Mouse (Mus musculus) heart, embryonic 10.5 days (tissue): ENCODE measurements around the gene Dlgap4. TPM values are rescaled to one million over a fixed set of nuclear protein-coding genes. Genes with fewer than 3 reads are reported as not detected.

Source experiments
- DNase-seq: peaks from one replicate; pipeline ENCODE4 v3.0.0-alpha.2; 2017; ENCODE audit warnings: low spot score
- H3K27ac ChIP-seq: fragments of 300-500 bp; sonication (generic); 2 replicates; pipeline ENCODE4 v1.5.1; 2016; ENCODE audit warnings: mild to moderate bottlenecking
- H3K27me3 ChIP-seq: fragments of 300-500 bp; sonication (generic); 2 replicates; pipeline ENCODE4 v1.6.1; 2016; ENCODE audit warnings: mild to moderate bottlenecking; ENCODE audit not compliant: poor library complexity, insufficient read depth, severe bottlenecking
- H3K36me3 ChIP-seq: fragments of 300-500 bp; sonication (generic); 2 replicates; pipeline ENCODE4 v1.6.1; 2016; ENCODE audit warnings: mild to moderate bottlenecking, moderate library complexity
- H3K4me1 ChIP-seq: fragments of 300-500 bp; sonication (generic); 2 replicates; pipeline ENCODE4 v1.6.1; 2016; ENCODE audit warnings: mild to moderate bottlenecking
- H3K4me3 ChIP-seq: fragments of 300-500 bp; sonication (generic); 2 replicates; pipeline ENCODE4 v1.5.1; 2016; ENCODE audit warnings: mild to moderate bottlenecking, moderate library complexity
- H3K9me3 ChIP-seq: fragments of 300-500 bp; sonication (generic); 2 replicates; pipeline ENCODE4 v1.6.1; 2016; ENCODE audit warnings: mild to moderate bottlenecking, moderate library complexity
- WGBS: fragments of 180-500 bp; shearing (Covaris S2); methylation state at CpG from one replicate; pipeline ENCODE4 v1.1.7; 2016; 5-methylcytosine and 5-hydroxymethylcytosine counted together
- polyA plus RNA-seq: library from polyadenylated mRNA; unstranded; fragments of >200 nt; fragmentation: Nextera tagmentation; extraction: Ambion mirVana; gene quantifications from 2 replicates; pipeline ENCODE4 v1.2.1, GENCODE M21; 2016

The Dlgap4 gene
- polyA plus RNA-seq, 1 experiment from 2014 or later = 95.7 TPM

GRCm38 (mm10) chr2:156648042-156648441 is 34.5 kb downstream of the Dlgap4 start:
- Histone ChIP-seq H3K4me3 (no peak overlapping the region), H3K9me3 (no peaks in the 10 kb centered on the region), H3K4me1 (0 out of 2 replicates have a peak, but pooled peaks cover 6% of the 10 kb centered on the region), H3K27ac (no peak overlapping the region), H3K36me3 (no peaks in the 10 kb centered on the region), H3K27me3 (peaks cover 65% of the 10 kb centered on the region)
- WGBS = 69% methylated on average over 5 of the region's 5 CpGs
- no peak for DNase-seq

GRCm38 (mm10) chr2:156649450-156649849 is 35.9 kb downstream of the Dlgap4 start:
- DNase-seq = no peak
- H3K4me1 ChIP-seq = 0 out of 2 replicates have a peak, but pooled peaks cover 5% of the 10 kb centered on the region
- H3K9me3 ChIP-seq = no peaks in the 10 kb centered on the region
- H3K36me3 ChIP-seq = no peaks in the 10 kb centered on the region
- no peak overlapping the region for H3K4me3 ChIP-seq
- H3K27ac ChIP-seq = no peak overlapping the region
- peaks cover 70% of the 10 kb centered on the region for H3K27me3 ChIP-seq
- WGBS = 78% methylated on average over 5 of the region's 5 CpGs

DNA sequence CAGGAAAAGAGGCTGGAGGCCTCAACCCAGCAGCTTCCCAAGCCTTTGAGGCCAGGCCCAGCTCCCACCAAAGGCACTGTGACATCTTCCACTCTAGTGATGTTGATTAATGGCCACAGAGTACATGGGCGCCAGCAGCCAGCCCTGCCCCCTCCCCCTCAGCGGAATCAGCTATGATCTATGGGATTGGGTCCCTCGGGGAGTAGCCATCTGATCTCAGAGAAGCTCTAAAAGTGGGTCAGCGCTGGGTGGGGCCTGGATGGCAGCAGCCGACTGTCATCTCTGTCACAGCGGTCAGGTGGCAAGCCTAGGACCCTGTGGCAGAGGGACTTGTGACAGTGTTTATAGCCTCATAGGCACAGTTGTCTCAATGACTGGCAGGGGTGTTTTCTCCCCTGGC is 37.5 kb downstream of the Dlgap4 start:
- no peak for DNase-seq
- peaks cover 66% of the 10 kb centered on the region for H3K27me3 ChIP-seq
- H3K36me3 ChIP-seq = no peaks in the 10 kb centered on the region
- H3K4me1 ChIP-seq = no peaks in the 10 kb centered on the region
- WGBS = 67% methylated on average over 6 of the region's 6 CpGs
- H3K27ac ChIP-seq = no peak overlapping the region
- H3K9me3 ChIP-seq = no peaks in the 10 kb centered on the region
- H3K4me3 ChIP-seq = no peak overlapping the region

- no peaks in the 10 kb centered on the region for H3K4me1 ChIP-seq
- peak; percentile 86 for DNase-seq
- no peak overlapping the region for H3K27ac ChIP-seq
- no peaks in the 10 kb centered on the region for H3K36me3 ChIP-seq
- H3K9me3 ChIP-seq = no peaks in the 10 kb centered on the region
- H3K4me3 ChIP-seq = no peak overlapping the region
- peaks cover 51% of the 10 kb centered on the region for H3K27me3 ChIP-seq
- 10% methylated on average over 8 of the region's 8 CpGs for WGBS
Observed at GRCm38 (mm10) chr2:156652841-156653240, 39.3 kb downstream of the Dlgap4 start.

- no peak for DNase-seq
- 70% methylated on average over 5 of the region's 5 CpGs for WGBS
- H3K27me3 ChIP-seq = peaks cover 41% of the 10 kb centered on the region
Observed at GRCm38 (mm10) chr2:156654148-156654547, 40.6 kb downstream of the Dlgap4 start.

DNA sequence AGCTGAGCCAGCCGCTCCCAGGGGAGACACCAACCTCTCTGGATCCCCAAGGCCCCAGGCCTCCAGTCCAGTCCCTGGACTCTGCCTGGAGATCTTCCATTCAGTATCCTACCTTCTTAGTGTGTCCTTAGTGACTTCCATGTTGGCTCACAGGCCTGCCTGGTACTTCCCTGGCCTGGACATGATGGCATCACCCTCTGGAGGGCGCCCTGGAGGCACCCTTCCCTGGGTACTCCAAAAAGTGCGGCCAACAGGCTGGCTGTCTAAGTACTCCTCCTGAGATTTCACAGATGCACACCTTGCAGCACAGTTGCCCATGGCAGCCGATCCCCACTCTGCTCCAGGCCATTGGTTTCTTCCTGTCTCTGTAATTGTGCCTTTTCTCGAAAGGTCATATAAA is 42.1 kb downstream of the Dlgap4 start:
- DNase-seq = no peak
- Histone ChIP-seq H3K36me3 (no peaks in the 10 kb centered on the region), H3K4me1 (no peaks in the 10 kb centered on the region), H3K9me3 (no peaks in the 10 kb centered on the region), H3K4me3 (no peak overlapping the region), H3K27me3 (peaks cover 50% of the 10 kb centered on the region; the same call in 1 of the 2 replicates), H3K27ac (no peak overlapping the region)
- WGBS = 55% methylated on average over 5 of the region's 5 CpGs

More at GRCm38 (mm10) chr2:156654148-156654547, 40.6 kb downstream of the Dlgap4 start:
- Histone ChIP-seq H3K4me3 (no peak overlapping the region), H3K36me3 (no peaks in the 10 kb centered on the region), H3K9me3 (no peaks in the 10 kb centered on the region), H3K27ac (no peak overlapping the region), H3K4me1 (no peaks in the 10 kb centered on the region)

GRCm38 (mm10) chr2:156657522-156657921 is 44.0 kb downstream of the Dlgap4 start:
- peaks cover 47% of the 10 kb centered on the region for H3K27me3 ChIP-seq
- 80% methylated on average over 8 of the region's 8 CpGs for WGBS

GRCm38 (mm10) chr2:156658221-156658620 is 44.7 kb downstream of the Dlgap4 start:
- Histone ChIP-seq H3K27me3 (peaks cover 47% of the 10 kb centered on the region), H3K9me3 (no peaks in the 10 kb centered on the region), H3K36me3 (no peaks in the 10 kb centered on the region), H3K4me3 (no peak overlapping the region), H3K4me1 (no peaks in the 10 kb centered on the region), H3K27ac (no peak overlapping the region)
- WGBS = 82% methylated on average over 10 of the region's 10 CpGs
- DNase-seq = no peak

More at GRCm38 (mm10) chr2:156657522-156657921, 44.0 kb downstream of the Dlgap4 start:
- no peaks in the 10 kb centered on the region for H3K36me3 ChIP-seq
- no peaks in the 10 kb centered on the region for H3K9me3 ChIP-seq
- no peak overlapping the region for H3K4me3 ChIP-seq
- no peak overlapping the region for H3K27ac ChIP-seq
- no peaks in the 10 kb centered on the region for H3K4me1 ChIP-seq
- DNase-seq = no peak

- no peak overlapping the region for H3K27ac ChIP-seq
- H3K9me3 ChIP-seq = no peaks in the 10 kb centered on the region
- no peaks in the 10 kb centered on the region for H3K4me1 ChIP-seq
- no peaks in the 10 kb centered on the region for H3K36me3 ChIP-seq
- 70% methylated on average over 7 of the region's 7 CpGs for WGBS
- DNase-seq = no peak
- no peak overlapping the region for H3K4me3 ChIP-seq
- H3K27me3 ChIP-seq = peaks cover 47% of the 10 kb centered on the region
Observed at GRCm38 (mm10) chr2:156658751-156659150, 45.2 kb downstream of the Dlgap4 start.

DNA sequence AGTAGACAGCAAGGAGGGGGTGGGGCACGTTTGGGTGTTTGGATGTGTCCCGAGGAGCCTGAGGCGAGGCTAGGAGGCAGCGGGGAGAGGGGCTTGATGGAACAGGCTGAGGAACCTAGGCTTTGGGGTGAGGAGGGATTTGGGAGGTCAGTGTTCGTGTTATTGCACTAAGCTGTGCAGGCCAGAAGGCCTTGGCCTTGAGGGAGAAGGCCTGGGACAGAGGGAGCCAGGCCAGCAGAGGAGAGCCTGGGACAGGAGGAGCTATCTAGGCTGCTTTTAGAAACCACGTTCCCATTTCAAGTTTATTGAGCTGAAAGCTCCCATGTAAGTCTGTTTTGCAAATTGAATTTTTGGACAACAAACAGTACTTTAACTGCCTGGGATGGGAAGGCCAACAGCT is 46.5 kb downstream of the Dlgap4 start:
- Histone ChIP-seq H3K27me3 (peaks cover 49% of the 10 kb centered on the region), H3K9me3 (no peaks in the 10 kb centered on the region), H3K4me3 (no peak overlapping the region), H3K36me3 (no peaks in the 10 kb centered on the region), H3K27ac (no peak overlapping the region), H3K4me1 (no peaks in the 10 kb centered on the region)
- no peak for DNase-seq
- WGBS = 75% methylated on average over 6 of the region's 6 CpGs

GRCm38 (mm10) chr2:156663162-156663561 is 49.7 kb downstream of the Dlgap4 start:
- H3K27me3 ChIP-seq = peaks cover 46% of the 10 kb centered on the region
- no peaks in the 10 kb centered on the region for H3K9me3 ChIP-seq
- no peak overlapping the region for H3K4me3 ChIP-seq
- WGBS = 74% methylated on average over 10 of the region's 10 CpGs
- no peaks in the 10 kb centered on the region for H3K36me3 ChIP-seq
- no peak for DNase-seq
- H3K27ac ChIP-seq = no peak overlapping the region
- H3K4me1 ChIP-seq = peaks cover 4% of the 10 kb centered on the region; the same call in 1 of the 2 replicates

- Histone ChIP-seq H3K27me3 (peaks cover 45% of the 10 kb centered on the region), H3K9me3 (no peaks in the 10 kb centered on the region), H3K4me1 (peaks cover 4% of the 10 kb centered on the region; the same call in 1 of the 2 replicates), H3K4me3 (no peak overlapping the region), H3K36me3 (no peaks in the 10 kb centered on the region), H3K27ac (no peak overlapping the region)
- 24% methylated on average over 5 of the region's 5 CpGs for WGBS
- no peak for DNase-seq
Observed at GRCm38 (mm10) chr2:156664407-156664806, 50.9 kb downstream of the Dlgap4 start.

DNA sequence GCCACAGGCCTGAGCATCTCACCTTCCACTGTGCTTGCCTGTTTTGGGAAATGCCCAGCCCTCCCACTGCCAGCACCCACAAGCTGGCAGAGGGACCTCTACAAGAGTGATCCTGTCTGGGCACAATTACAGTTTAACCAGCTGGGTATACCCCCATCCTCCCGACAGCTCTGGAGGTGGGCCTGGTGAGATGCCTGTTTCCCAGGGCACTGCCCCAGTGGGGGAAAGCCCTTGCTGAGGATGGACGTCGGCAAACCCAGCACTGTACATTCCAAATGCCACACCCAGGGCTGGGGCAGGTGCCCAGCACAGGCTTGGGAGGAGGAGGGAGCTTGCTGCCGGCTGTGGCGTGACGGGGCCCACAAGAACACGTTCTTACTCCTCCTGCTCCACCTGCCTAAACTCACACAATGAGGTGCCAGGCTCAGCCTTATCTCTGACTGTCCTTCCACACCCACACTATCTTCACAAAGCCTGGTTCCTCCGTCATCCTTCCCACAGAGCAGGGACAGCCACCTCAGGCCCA is 51.6 kb downstream of the Dlgap4 start:
- WGBS = 74% methylated on average over 8 of the region's 8 CpGs
- no peaks in the 10 kb centered on the region for H3K9me3 ChIP-seq

More for the DNA sequence above, 51.6 kb downstream of the Dlgap4 start:
- Histone ChIP-seq H3K36me3 (no peaks in the 10 kb centered on the region), H3K27me3 (peaks cover 39% of the 10 kb centered on the region), H3K27ac (no peak overlapping the region), H3K4me3 (no peak overlapping the region), H3K4me1 (peaks cover 4% of the 10 kb centered on the region; the same call in 1 of the 2 replicates)
- DNase-seq = no peak
